Mouse (Mus musculus) spleen, adult 10 weeks (tissue): ENCODE results near the gene Cep152. TPM values are rescaled to one million over a fixed set of nuclear protein-coding genes. Genes with fewer than 3 reads are reported as not detected.

Experiments used
- polyA plus RNA-seq: library from polyadenylated mRNA; stranded (reverse); fragments of 350-450 nt; fragmentation: Illumina TruSeq; extraction: RNeasy Lipid Tissue Mini Kit (QIAGEN cat#74804); gene quantifications from one replicate; pipeline ENCODE4 v1.2.3, GENCODE M21; 2015; ENCODE audit warnings: low replicate concordance; ENCODE audit not compliant: insufficient read depth

Gene Cep152
- polyA plus RNA-seq, result 8.2 TPM

GRCm38 (mm10) chr2:125624837-125625351 lies at the start of gene Cep152:
Gene Cep152, minus strand, starts transcription at chr2:125625113.

GRCm38 (mm10) chr2:125672957-125673631 lies 48.2 kb upstream of the Cep152 start, which contains the start of gene Eid1:
Gene Eid1, plus strand, starts transcription at chr2:125673095.

Other genes with a start within 250 kb of the Cep152 start
- gene Gm9913, start 120.0 kb downstream of the Cep152 start, polyA plus RNA-seq, result not detected
- 7.7 TPM for gene Fbn1, start 117.1 kb downstream of the Cep152 start, polyA plus RNA-seq
- gene Eid1, start 48.0 kb upstream of the Cep152 start, polyA plus RNA-seq, result 104 TPM
- 0.22 TPM for gene Shc4, start 99.0 kb upstream of the Cep152 start, polyA plus RNA-seq
- 50.6 TPM for gene Secisbp2l, start 157.8 kb upstream of the Cep152 start, polyA plus RNA-seq
- 28.9 TPM for gene Galk2, start 234.0 kb upstream of the Cep152 start, polyA plus RNA-seq
- 119 TPM for gene Cops2, start 234.0 kb upstream of the Cep152 start, polyA plus RNA-seq